Mouse (Mus musculus) gastrocnemius, adult 2 months (tissue): ENCODE results near the gene Ptar1. TPM values are rescaled to one million over a fixed set of nuclear protein-coding genes. Genes with fewer than 3 reads are reported as not detected.
A peak's percentile ranks its signal among the peaks of the same experiment; 100 is the strongest.

Source experiments
- DNase-seq: peaks from one replicate; pipeline ENCODE4 v3.0.0; 2022
- H3K27ac ChIP-seq: fragments of 200-600 bp; 2 replicates; pipeline ENCODE4 v1.8.1; 2022; ENCODE audit warnings: mild to moderate bottlenecking
- H3K4me3 ChIP-seq: fragments of 200-600 bp; 2 replicates; pipeline ENCODE4 v1.8.1; 2022; ENCODE audit warnings: mild to moderate bottlenecking, moderate library complexity
- CTCF ChIP-seq: fragments of 200-600 bp; IDR thresholded peaks from 2 replicates; pipeline ENCODE4 v1.8.1; 2022; ENCODE audit warnings: antibody characterized with exemption, mild to moderate bottlenecking, moderate library complexity
- intact Hi-C: fragments of 180-260 bp; cut with DNase I; formaldehyde crosslinking; loops from one replicate; pipeline ENCODE4 v1.15.1; 2025
- total RNA-seq, 2 experiments: library from RNA; stranded (reverse); gene quantifications; 2 replicates each; pipeline ENCODE4 v1.2.3; 2021

Ptar1 gene
- total RNA-seq, 2 experiments from 2014 or later, result 18.1 to 23.3 TPM

DNA sequence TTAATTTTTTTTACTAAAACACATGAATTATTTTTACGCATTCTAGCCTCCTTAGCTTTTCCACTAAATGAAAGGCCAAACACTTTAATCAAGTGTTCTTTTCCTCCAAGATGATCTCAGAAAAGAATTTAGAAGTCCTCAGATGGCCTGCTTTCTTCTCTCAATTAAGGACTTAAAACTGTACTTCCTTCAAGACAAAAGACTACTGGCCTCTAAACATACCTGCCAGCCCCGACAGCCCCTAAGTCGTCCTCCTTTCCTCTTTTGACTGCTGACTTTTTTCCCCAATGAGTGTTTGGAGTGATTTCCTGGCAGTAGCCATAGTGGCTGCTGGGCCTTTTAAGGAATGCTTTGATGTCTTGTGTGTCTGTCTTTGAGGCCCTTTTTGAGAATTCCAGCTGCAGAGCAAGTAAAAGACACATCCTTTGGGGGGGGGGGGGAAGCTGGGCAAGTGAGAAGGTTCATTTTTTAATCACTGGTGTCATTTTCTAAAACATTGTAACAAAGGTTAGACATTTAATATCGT, 1.3 kb downstream of the Ptar1 start:
- intact Hi-C loops, result no loop called here
- Histone ChIP-seq H3K27ac (peak overlapping the region; percentile 96), H3K4me3 (peak overlapping the region; percentile 88)
- no peak for TF ChIP-seq CTCF
- no peak for DNase-seq

DNA sequence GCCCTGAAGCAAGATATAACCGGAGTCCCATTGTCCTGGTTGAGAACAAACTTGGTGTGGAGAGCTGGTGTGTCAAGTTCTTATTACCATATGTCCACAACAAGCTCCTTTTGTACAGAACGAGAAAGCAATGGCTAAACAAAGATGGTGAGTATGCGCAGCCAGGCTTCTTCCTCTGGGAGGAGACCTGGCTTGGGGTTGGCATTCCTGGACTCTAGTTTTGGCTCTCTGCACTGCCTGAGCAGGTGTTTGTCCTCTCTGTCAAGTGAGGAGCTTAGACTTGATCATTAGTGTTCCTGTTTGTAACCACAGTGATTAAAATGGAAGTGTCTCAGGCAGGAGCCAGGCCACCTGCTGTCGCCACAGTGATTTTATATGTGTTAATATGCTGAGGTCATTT, 7.1 kb downstream of the Ptar1 start:
- Histone ChIP-seq H3K4me3 (no peak overlapping the region), H3K27ac (no peak overlapping the region)
- peak; percentile 56 for DNase-seq
- TF ChIP-seq CTCF, result no peak
- intact Hi-C loops, result no loop called here

DNA sequence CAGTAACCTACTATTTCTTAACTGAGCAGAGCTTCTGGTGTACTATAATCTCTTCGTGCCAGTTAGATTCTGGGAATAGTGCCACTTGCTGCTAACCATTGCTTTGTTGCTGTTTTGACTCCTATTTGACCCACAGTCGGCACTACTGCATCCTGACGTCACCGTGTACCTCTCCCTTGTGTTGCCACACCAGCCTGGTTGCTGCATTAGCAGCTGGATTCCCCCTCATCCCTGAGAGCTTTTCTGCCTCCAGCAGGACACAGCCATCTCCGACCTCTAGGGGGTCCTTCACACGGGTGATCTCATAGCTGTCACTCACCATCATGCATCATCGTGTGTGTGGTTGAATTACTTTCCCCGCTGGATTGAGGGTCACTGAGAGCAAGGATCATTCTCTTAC, 10.6 kb downstream of the Ptar1 start:
- no peak for TF ChIP-seq CTCF
- peak; percentile 52 for DNase-seq
- intact Hi-C loops, result no loop called here

DNA sequence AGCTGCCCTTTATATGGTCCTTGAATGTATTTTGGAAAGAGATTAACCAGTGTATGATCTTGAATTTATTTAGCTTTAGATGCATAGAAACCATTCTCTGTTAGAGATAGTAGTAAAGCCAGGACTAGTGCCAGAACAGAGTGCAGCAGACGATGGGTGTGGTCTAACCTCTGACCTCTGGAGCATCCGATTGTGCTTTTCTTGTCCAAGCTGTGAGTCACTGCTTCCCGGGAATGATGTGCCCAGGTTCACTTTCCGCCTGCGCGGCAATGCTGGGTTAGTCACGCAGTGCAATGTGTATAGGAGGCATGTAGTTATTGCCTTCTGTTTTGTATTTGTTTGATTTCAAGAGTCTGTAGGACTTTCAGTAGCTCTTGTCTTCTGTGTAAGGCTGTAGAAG, 11.1 kb downstream of the Ptar1 start:
- intact Hi-C loops, result no loop called here
- Histone ChIP-seq H3K27ac (peak overlapping the region; percentile 52), H3K4me3 (no peak overlapping the region)
- no peak for TF ChIP-seq CTCF
- DNase-seq, result peak; percentile 36

More for the DNA sequence above, 10.6 kb downstream of the Ptar1 start:
- Histone ChIP-seq H3K4me3 (no peak overlapping the region), H3K27ac (peak overlapping the region; percentile 52)

DNA sequence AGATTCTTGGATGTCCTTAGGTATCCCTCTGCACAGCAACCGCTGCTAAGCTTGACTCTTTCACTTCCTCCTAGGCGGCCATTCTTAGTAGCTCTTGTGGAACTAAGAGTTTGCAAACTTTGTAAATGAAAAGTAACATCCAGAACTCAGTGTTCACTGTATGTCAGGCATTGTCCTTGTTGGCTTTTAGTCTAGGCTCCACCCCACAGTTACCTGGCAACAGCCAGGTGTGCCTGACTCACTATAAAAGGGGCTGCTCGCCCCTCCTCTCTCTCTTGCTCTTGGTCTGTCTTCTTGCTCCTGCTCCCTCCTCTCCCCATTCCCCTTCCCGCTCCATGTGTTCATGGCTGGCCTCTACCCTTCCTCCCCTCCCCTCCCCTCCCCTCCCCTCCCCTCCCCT, 11.9 kb downstream of the Ptar1 start:
- H3K27ac ChIP-seq, result no peak overlapping the region
- TF ChIP-seq CTCF, result no peak
- no peak for DNase-seq
- no peak overlapping the region for H3K4me3 ChIP-seq
- intact Hi-C loops, result no loop called here

DNA sequence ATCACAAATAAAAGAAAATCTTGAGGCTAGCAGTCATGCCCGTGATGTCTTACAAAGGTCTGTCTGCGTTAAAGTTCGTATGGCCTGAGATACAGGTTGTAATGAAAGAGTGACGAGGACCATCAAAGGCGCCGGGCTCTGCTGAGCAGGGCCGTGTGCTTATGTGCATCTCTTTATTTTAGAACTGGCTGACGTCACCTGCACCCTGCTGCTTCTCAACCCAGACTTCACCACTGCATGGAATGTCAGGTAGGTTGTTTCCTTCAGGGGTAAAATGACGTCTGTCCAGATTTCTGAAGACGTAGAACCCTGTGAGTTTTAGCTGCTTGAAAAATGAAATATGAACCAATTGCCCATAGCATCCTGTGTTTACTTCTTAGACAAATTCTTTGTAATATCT, 15.7 kb downstream of the Ptar1 start:
- intact Hi-C loops, result no loop called here
- H3K4me3 ChIP-seq, result no peak overlapping the region
- no peak overlapping the region for H3K27ac ChIP-seq
- DNase-seq, result no peak
- TF ChIP-seq CTCF, result no peak

DNA sequence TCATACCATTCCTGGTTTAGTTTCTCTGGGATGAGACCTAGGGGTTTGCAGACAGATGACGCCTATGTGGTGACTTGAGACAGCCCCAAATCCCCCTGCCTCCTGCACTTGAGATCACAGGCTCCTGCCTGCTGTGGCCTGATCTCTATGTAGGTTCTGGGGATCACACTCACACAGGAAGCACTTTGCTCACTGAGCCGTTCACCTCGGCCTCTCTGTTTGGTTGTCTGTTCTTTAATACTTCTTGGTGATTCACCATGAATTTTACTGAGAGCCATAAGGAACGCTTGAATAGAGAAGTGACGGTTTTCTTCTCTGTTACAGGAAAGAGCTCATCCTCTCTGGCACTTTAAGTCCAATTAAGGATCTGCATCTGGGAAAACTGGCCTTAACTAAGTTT, 18.2 kb downstream of the Ptar1 start:
- Histone ChIP-seq H3K27ac (no peak overlapping the region), H3K4me3 (no peak overlapping the region)
- TF ChIP-seq CTCF, result no peak
- intact Hi-C loops, result no loop called here
- no peak for DNase-seq

DNA sequence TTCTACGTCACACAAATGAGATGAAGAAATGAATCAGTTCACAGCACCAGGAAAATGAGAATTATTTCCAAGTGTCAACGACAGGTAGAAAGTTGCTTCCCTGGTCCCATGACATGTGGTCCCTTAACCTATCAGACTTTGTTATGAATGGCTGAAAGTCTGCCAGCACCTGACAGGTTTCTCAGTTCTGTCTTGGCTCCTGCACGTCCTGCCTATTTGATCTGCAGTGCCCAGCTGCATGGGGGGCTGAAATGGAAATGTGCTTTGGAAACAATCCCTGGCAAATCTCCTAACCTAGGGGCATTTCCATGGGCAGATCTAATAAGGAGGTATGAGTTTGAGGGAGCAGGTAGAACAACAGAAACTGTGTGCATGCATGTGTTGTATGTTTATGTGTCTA, 59.3 kb downstream of the Ptar1 start:
- Histone ChIP-seq H3K4me3 (no peak overlapping the region), H3K27ac (no peak overlapping the region)
- no peak for TF ChIP-seq CTCF
- DNase-seq, result no peak
- intact Hi-C loops, result no loop called here

DNA sequence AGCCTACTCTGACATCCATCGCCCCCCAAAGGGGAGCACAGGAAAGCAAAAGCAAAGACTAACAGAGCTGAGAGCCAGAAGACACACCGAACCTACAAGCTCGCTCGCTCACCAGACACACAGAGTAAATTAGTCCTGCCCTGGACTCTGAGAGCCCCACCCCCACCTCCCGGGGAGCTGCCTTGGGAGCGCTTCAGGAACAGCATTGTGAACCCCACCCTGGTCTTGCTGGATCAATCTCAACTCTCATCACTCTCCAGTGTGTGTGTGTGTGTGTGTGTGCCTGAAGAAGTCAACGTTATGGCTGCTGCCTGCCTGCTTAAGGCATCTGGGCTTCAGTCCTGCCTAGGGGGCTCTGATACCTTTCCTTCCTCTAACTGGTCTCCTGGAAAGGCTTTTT, 69.8 kb downstream of the Ptar1 start:
- 0 out of 2 replicates have a peak overlapping the region, but pooled peaks have one; percentile 15 for H3K4me3 ChIP-seq
- DNase-seq, result peak; percentile 43
- TF ChIP-seq CTCF, result no peak
- intact Hi-C loops, result loop anchor here (10.0 kb wide), 1 partner anchor 208 kb away; no protein-coding TSS in a partner anchor
- H3K27ac ChIP-seq, result no peak overlapping the region

DNA sequence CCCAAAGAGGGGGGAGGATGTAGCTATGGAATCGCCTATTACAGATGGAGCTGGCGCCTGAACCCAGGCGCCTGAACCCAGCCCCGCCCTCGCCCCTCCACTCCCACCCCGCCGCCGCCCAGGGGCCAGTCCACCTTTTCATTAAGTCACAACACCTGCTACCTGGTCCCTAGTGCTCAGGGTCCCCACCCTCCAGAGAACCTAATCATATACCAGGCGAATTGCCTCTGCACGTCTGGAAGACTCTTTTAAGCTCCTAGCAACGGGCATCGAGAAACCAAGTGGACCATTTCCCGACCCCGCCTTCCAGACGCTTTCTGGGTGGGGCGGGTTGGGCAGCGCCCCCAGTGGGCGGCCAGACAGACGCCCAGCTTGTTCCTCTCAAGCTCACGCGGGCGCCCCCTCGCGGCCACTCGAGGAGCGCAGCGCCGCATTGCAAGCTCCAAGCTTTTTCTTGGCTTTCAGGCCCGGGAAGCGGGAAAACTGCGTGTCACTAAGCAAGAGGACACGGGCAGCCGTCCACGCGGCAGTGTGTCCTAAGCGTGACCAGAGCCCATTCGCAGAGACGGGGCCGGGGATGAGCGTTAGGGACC, 70.8 kb downstream of the Ptar1 start:
- peak; percentile 96 for DNase-seq
- peak overlapping the region; percentile 92 for H3K27ac ChIP-seq
- intact Hi-C loops, result loop anchor here (2.0 to 10.0 kb wide), 2 partner anchors 71 to 207 kb away; partner anchors contain the start of gene Ptar1
- TF ChIP-seq CTCF, result no peak; the same call in 1 of the 2 replicates
- peak overlapping the region; percentile 89 for H3K4me3 ChIP-seq

DNA sequence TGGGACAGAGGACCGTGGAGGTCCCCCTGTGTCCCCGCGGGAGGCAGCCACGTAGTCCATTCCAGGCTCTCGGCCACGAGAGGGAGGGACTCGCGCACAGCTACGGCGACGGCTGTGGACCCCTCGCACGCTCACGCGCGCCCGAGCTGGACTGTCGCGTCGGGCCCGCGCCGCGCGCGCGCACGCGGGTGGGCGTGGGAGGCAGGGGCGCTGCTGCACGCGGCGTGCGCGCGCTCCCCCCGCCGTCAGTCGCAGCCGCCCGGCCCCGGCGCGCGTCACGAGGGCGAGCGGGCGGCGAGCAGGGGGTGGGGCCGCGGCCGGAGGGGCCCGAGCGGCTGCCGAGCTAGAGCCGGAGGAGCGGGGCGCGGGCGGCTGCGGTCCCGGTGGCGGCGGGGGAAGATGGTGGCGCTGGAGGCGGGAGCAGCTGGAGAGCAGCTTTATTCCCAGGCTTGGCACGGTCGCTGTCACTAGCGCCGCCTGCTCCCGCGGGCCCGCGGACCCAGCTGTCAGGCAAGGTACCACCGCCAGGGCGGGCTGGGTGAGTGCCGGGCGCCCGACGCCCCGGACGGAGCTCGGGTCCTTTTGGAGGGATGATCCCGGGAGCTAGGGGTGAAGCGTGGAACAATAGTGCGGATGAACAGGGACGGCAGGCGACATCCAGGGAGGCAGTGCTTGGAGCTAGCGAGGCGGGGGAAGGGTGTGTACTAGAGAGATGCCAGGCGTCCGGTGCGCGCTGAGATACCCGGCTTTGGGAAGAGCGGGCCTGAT, 71.5 kb downstream of the Ptar1 start, which contains the start of gene Apba1:
Gene Apba1, plus strand, starts transcription at position 334 of the 768 bp plus-strand sequence.
- intact Hi-C loops, result loop anchor here (2.0 to 10.0 kb wide), 2 partner anchors 72 to 206 kb away; partner anchors contain the start of gene Ptar1
- H3K4me3 ChIP-seq, result peak within 1 kb of the TSS; percentile 89
- TF ChIP-seq CTCF, result peak; percentile 48
- peak within 1 kb of the TSS; percentile 92 for H3K27ac ChIP-seq
- peak; percentile 85 for DNase-seq

DNA sequence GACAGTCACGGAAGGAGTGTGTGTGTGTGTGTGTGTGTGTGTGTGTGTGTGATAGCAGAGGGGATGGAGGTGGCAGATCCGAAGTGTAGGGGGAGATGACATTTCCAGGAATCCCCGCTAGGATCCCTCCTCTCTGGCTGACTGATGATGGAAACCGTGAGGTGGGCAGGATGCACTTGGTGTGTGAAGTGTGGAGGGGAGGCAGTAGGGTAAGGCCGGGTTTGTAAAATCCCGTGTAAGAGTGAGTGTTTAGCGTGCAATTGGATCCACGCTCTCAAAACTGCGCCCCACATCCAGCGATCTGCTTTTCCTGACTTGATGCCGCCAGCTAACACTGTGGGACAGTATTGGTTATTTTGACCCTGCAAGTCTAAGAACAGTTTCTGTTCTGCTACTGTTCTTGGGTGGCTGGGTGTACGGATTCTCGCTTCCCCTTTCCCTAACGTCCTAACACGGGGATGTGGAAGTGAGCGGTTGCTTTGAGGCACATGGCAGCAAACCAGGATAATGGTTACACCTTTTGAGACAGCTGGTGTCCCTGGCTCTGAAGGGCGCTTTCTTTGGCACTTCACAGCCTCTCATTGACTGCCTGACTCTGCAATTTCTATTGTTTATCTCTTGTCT, 72.2 kb downstream of the Ptar1 start:
- TF ChIP-seq CTCF, result no peak
- H3K4me3 ChIP-seq, result peak overlapping the region; percentile 89
- no peak for DNase-seq

DNA sequence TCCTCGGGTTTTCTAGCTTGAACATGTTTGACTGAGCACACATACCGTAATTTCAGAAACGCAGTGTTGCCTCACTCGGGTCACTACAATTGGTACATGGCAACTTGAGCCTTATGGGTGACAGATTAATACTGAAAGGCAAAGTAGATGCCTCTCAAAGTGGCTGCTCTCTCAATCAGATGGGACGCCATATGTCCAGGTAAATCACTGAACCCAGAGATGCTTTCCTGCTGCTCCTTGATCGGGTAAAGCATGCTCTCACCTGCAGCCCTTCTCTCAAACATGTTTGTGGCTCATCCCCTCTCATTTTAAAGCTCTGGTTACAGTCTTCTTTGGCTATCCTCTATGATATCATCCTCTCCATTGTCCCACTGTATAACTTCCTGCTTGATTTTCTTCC, 76.1 kb downstream of the Ptar1 start:
- TF ChIP-seq CTCF, result no peak
- no peak overlapping the region for H3K27ac ChIP-seq
- intact Hi-C loops, result no loop called here
- DNase-seq, result no peak
- H3K4me3 ChIP-seq, result no peak overlapping the region

More for the DNA sequence above, 72.2 kb downstream of the Ptar1 start:
- intact Hi-C loops, result loop anchor here (2.0 to 10.0 kb wide), 2 partner anchors 73 to 205 kb away; partner anchors contain the start of gene Ptar1
- H3K27ac ChIP-seq, result peak overlapping the region; percentile 92
